8 mouse cellular contexts compared by ENCODE assay signal in genomic region chr5:77354361-77354787, GRCm38 (mm10). TPM values are rescaled to one million over a fixed set of nuclear protein-coding genes. Genes with fewer than 3 reads are reported as not detected.
DNase-seq lines count a peak whose midpoint lies in the region; ATAC-seq lines count a peak whose summit lies in the region.

No protein-coding gene starts in this region.

- peak; percentile 78 for ATAC-seq in CD4-positive, CD25-positive, alpha-beta regulatory T cell, adult 4 months
- no peak; the same call in 1 of the 2 replicates for ATAC-seq in heart, embryonic 15.5 days (replicated peaks; ENCODE audit: insufficient number of reproducible peaks, insufficient read depth, low FRiP score, low read depth)
- peak; percentile 38; the same call in 1 of the 2 replicates for ATAC-seq in liver, embryonic 12.5 days
- peak; percentile 38; the same call in 1 of the 2 replicates for ATAC-seq in stomach, embryonic 14.5 days (ENCODE audit: insufficient number of reproducible peaks, insufficient read depth, low FRiP score, low read depth)

- H3K4me2 ChIP-seq in heart, embryonic 15.5 days, result peak overlapping the region; percentile 57
- H3K4me2 ChIP-seq in liver, embryonic 12.5 days, result peak overlapping the region; percentile 58
- peak overlapping the region; percentile 23; the same call in 1 of the 2 replicates for H3K4me2 ChIP-seq in stomach, embryonic 14.5 days (replicated peaks; ENCODE audit: low read depth, low read length)

- H3K9ac ChIP-seq in heart, embryonic 15.5 days, result no peak overlapping the region
- H3K9ac ChIP-seq in liver, embryonic 12.5 days, result no peak overlapping the region
- no peak overlapping the region for H3K9ac ChIP-seq in stomach, embryonic 14.5 days (replicated peaks; ENCODE audit: low read depth, low read length)

- H3K27ac ChIP-seq in brown adipose tissue, adult 24 weeks (replicated peaks; ENCODE audit: low read depth, low read length), result no peak overlapping the region
- no peak overlapping the region for H3K27ac ChIP-seq in forebrain, embryonic 10.5 days
- H3K27ac ChIP-seq in heart, embryonic 15.5 days, result no peak overlapping the region
- no peak overlapping the region for H3K27ac ChIP-seq in liver, embryonic 12.5 days
- H3K27ac ChIP-seq in stomach, embryonic 14.5 days (ENCODE audit: low read length), result no peak overlapping the region

- WGBS in forebrain, embryonic 10.5 days, result 12% methylated on average over 16 of the region's 16 CpGs
- WGBS in heart, embryonic 15.5 days, result 8% methylated on average over 16 of the region's 16 CpGs
- 3% methylated on average over 16 of the region's 16 CpGs for WGBS in liver, embryonic 12.5 days (ENCODE audit: insufficient replicate concordance)
- WGBS in stomach, embryonic 14.5 days, result 8% methylated on average over 16 of the region's 16 CpGs

- H3K36me3 ChIP-seq in forebrain, embryonic 10.5 days (replicated peaks), result peaks cover 19% of the 10 kb centered on the region
- H3K36me3 ChIP-seq in heart, embryonic 15.5 days, result peaks cover 13% of the 10 kb centered on the region
- peaks cover 18% of the 10 kb centered on the region for H3K36me3 ChIP-seq in liver, embryonic 12.5 days
- H3K36me3 ChIP-seq in stomach, embryonic 14.5 days (ENCODE audit: control insufficient read depth, insufficient read depth, low read length), result peaks cover 12% of the 10 kb centered on the region

- H3K27me3 ChIP-seq in forebrain, embryonic 10.5 days (ENCODE audit: poor library complexity, severe bottlenecking), result peaks cover 34% of the 10 kb centered on the region
- no peaks in the 10 kb centered on the region for H3K27me3 ChIP-seq in heart, embryonic 15.5 days
- H3K27me3 ChIP-seq in liver, embryonic 12.5 days (replicated peaks), result 0 out of 2 replicates have a peak, but pooled peaks cover 4% of the 10 kb centered on the region
- H3K27me3 ChIP-seq in stomach, embryonic 14.5 days (ENCODE audit: control insufficient read depth, insufficient read depth, low read length), result no peaks in the 10 kb centered on the region

- no peaks in the 10 kb centered on the region for H3K9me3 ChIP-seq in forebrain, embryonic 10.5 days
- no peaks in the 10 kb centered on the region for H3K9me3 ChIP-seq in heart, embryonic 15.5 days (replicated peaks)
- H3K9me3 ChIP-seq in liver, embryonic 12.5 days (replicated peaks), result no peaks in the 10 kb centered on the region
- H3K9me3 ChIP-seq in stomach, embryonic 14.5 days (ENCODE audit: control insufficient read depth, low read depth, low read length), result no peaks in the 10 kb centered on the region

- peak; percentile 85 for DNase-seq in forebrain, embryonic 10.5 days (ENCODE audit: extremely low spot score, low spot score)
- peak; percentile 94 for DNase-seq in kidney, postnatal 14 days
- peak; percentile 67 to 74 for DNase-seq in natural killer cell, adult 2 months (ENCODE audit: low spot score in 2 of 2)

- peak overlapping the region; percentile 21; the same call in 1 of the 2 replicates for H3K4me3 ChIP-seq in brown adipose tissue, adult 24 weeks (ENCODE audit: insufficient read depth, low read depth, low read length)
- peak overlapping the region; percentile 29 for H3K4me3 ChIP-seq in forebrain, embryonic 10.5 days
- peak overlapping the region; percentile 26; the same call in 1 of the 2 replicates for H3K4me3 ChIP-seq in heart, embryonic 15.5 days
- H3K4me3 ChIP-seq in liver, embryonic 12.5 days, result peak overlapping the region; percentile 29; the same call in 1 of the 2 replicates
- no peak overlapping the region for H3K4me3 ChIP-seq in stomach, embryonic 14.5 days (ENCODE audit: low read depth, low read length)

- H3K4me1 ChIP-seq in brown adipose tissue, adult 24 weeks (ENCODE audit: control insufficient read depth, insufficient read depth, insufficient read length, low read length), result peaks cover 11% of the 10 kb centered on the region
- H3K4me1 ChIP-seq in forebrain, embryonic 10.5 days, result peaks cover 38% of the 10 kb centered on the region
- H3K4me1 ChIP-seq in heart, embryonic 15.5 days (replicated peaks), result peaks cover 25% of the 10 kb centered on the region
- peaks cover 26% of the 10 kb centered on the region for H3K4me1 ChIP-seq in liver, embryonic 12.5 days
- H3K4me1 ChIP-seq in stomach, embryonic 14.5 days (ENCODE audit: control insufficient read depth, insufficient read depth, low read length), result peaks cover 17% of the 10 kb centered on the region; the same call in 1 of the 2 replicates

RNA-seq across cellular contexts. Expression of gene Polr2b, which starts 44.4 kb away (rescaled TPM):
- polyA plus RNA-seq in CD4-positive, CD25-positive, alpha-beta regulatory T cell, adult 4 months (2017; shearing (Covaris generic)), result 10 to 100 TPM; 53.9 to 67.1 TPM
- polyA plus RNA-seq in brown adipose tissue, adult 24 weeks (2012; ENCODE audit: insufficient read depth, insufficient read length, missing spikeins), result 25.0 and 43.6 TPM in 2 replicates
- 111 and 113 TPM in 2 replicates for polyA plus RNA-seq in forebrain, embryonic 10.5 days (2016; fragmentation: Nextera tagmentation; extraction: Ambion mirVana)
- polyA plus RNA-seq in heart, embryonic 15.5 days (2015; fragmentation: Nextera tagmentation; extraction: Ambion mirVana), result 32.7 and 39.2 TPM in 2 replicates
- polyA plus RNA-seq in liver, embryonic 12.5 days (2016; fragmentation: Nextera tagmentation; extraction: Ambion mirVana), result 46.0 and 49.1 TPM in 2 replicates
- 62.1 and 62.4 TPM in 2 replicates for polyA plus RNA-seq in stomach, embryonic 14.5 days (2014; fragmentation: Nextera tagmentation; extraction: Ambion mirVana)

RNA-seq across cellular contexts. Expression of gene Noa1, which starts 44.5 kb away (rescaled TPM):
- polyA plus RNA-seq in CD4-positive, CD25-positive, alpha-beta regulatory T cell, adult 4 months (2017; shearing (Covaris generic)), result 1 to 10 TPM; 2.2 to 5.7 TPM
- 22.2 and 29.5 TPM in 2 replicates for polyA plus RNA-seq in brown adipose tissue, adult 24 weeks (2012; ENCODE audit: insufficient read depth, insufficient read length, missing spikeins)
- 36.9 and 38.9 TPM in 2 replicates for polyA plus RNA-seq in forebrain, embryonic 10.5 days (2016; fragmentation: Nextera tagmentation; extraction: Ambion mirVana)
- polyA plus RNA-seq in heart, embryonic 15.5 days (2015; fragmentation: Nextera tagmentation; extraction: Ambion mirVana), result 20.6 and 21.6 TPM in 2 replicates
- polyA plus RNA-seq in liver, embryonic 12.5 days (2016; fragmentation: Nextera tagmentation; extraction: Ambion mirVana), result 40.7 and 44.9 TPM in 2 replicates
- polyA plus RNA-seq in stomach, embryonic 14.5 days (2014; fragmentation: Nextera tagmentation; extraction: Ambion mirVana), result 21.1 and 25.1 TPM in 2 replicates

RNA-seq across cellular contexts. Expression of gene Igfbp7, which starts 53.5 kb away (rescaled TPM):
- polyA plus RNA-seq in CD4-positive, CD25-positive, alpha-beta regulatory T cell, adult 4 months (2017; shearing (Covaris generic)), result under 1 TPM in 1 of 2 experiments, not detected in 1; 0.31 TPM
- polyA plus RNA-seq in brown adipose tissue, adult 24 weeks (2012; ENCODE audit: insufficient read depth, insufficient read length, missing spikeins), result 85.5 and 137 TPM in 2 replicates
- polyA plus RNA-seq in forebrain, embryonic 10.5 days (2016; fragmentation: Nextera tagmentation; extraction: Ambion mirVana), result 4.4 and 5.1 TPM in 2 replicates
- 74.2 and 78.7 TPM in 2 replicates for polyA plus RNA-seq in heart, embryonic 15.5 days (2015; fragmentation: Nextera tagmentation; extraction: Ambion mirVana)
- polyA plus RNA-seq in liver, embryonic 12.5 days (2016; fragmentation: Nextera tagmentation; extraction: Ambion mirVana), result 13.4 and 14.2 TPM in 2 replicates
- 121 and 135 TPM in 2 replicates for polyA plus RNA-seq in stomach, embryonic 14.5 days (2014; fragmentation: Nextera tagmentation; extraction: Ambion mirVana)
